Mouse (Mus musculus) cerebellum, adult 2 months (tissue): Measurements from ENCODE around the gene Zbtb16.

ENCODE experiments used
- CTCF ChIP-seq: fragments of 200-500 bp; IDR thresholded peaks from 2 replicates; pipeline ENCODE4 v1.5.1; 2011; ENCODE audit warnings: low read depth, mild to moderate bottlenecking, control low read depth, low read length, moderate library complexity, borderline replicate concordance; ENCODE audit not compliant: insufficient read depth
- POLR2A ChIP-seq: fragments of 200-500 bp; IDR thresholded peaks from 2 replicates; pipeline ENCODE4 v1.6.1; 2011; ENCODE audit warnings: low read length, control low read depth, borderline replicate concordance; ENCODE audit not compliant: insufficient read depth

- TF ChIP-seq CTCF (no peak), POLR2A (no peak)
These were observed 128.7 kb downstream of the Zbtb16 start for GRCm38 (mm10) chr9:48707134-48707823.
